Mouse (Mus musculus) bone marrow, adult 2 months (tissue): ENCODE data around the gene Mark4.

Experiments used
- CTCF ChIP-seq: fragments of 200-500 bp; IDR thresholded peaks from 2 replicates; pipeline ENCODE4 v1.5.1; 2011; ENCODE audit warnings: low read length, control low read depth; ENCODE audit not compliant: control insufficient read depth, insufficient read depth
- POLR2A ChIP-seq: fragments of 200-500 bp; IDR thresholded peaks from 2 replicates; pipeline ENCODE4 v1.6.1; 2011; ENCODE audit warnings: low read depth, mild to moderate bottlenecking, control low read depth, low read length, borderline replicate concordance; ENCODE audit not compliant: control insufficient read depth

- peak; percentile 14; the same call in 1 of the 2 replicates for TF ChIP-seq CTCF
- no peak for TF ChIP-seq POLR2A
These were observed 18.5 kb upstream of the Mark4 start for GRCm38 (mm10) chr7:19477084-19477483.
